Mouse (Mus musculus) liver (tissue): Measurements from ENCODE around the gene Gm17606.
A peak's percentile ranks its signal among the peaks of the same experiment; 100 is the strongest.
"Not testable (repeated sequence)": the region's sequence is repeated elsewhere in the genome, so short reads cannot be mapped to it uniquely, and the experiment has no call there.

Experiments used
- DNase-seq: peaks from one replicate; pipeline ENCODE4 v3.0.0-alpha.2; 2020; ENCODE audit warnings: mixed read lengths

Gm17606 gene

GRCm38 (mm10) chr14:54640946-54641304 lies at the start of gene Gm17606:
Gm17606 (plus strand) TSS chr14:54640952.
- no peak for DNase-seq

- DNase-seq: no peak
Measured at GRCm38 (mm10) chr14:54591056-54591455, 49.7 kb upstream of the Gm17606 start.

DNA sequence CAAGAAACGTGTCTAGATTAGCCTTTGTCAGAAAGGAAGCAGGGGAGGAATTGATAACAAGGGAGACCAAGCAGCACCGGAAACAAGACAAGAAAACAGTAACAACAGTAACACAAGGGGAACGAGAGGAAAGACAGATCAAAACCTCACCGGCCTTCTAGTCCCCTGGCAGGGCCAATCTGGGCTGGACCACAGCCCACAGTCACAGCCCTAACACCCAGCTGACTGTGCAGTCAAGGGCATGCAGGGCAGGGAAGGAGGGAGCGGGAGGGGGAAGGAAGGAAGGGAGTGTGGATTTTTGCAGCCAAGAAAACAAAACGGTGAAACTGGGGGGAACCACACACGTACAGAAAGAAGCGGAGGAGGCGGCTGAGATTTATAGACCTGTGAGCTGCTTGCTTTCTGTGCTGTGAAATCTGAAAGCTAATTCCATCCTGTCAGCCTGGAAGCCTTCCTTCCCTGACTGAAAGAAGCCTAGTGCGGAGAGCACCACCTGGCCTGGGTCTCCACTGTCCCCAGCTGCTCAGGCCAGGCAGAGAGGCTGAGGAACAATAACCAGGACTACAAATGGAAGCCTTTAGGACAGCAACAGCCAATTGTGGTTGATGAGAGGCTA lies 48.3 kb upstream of the Gm17606 start:
- DNase-seq: no peak

DNA sequence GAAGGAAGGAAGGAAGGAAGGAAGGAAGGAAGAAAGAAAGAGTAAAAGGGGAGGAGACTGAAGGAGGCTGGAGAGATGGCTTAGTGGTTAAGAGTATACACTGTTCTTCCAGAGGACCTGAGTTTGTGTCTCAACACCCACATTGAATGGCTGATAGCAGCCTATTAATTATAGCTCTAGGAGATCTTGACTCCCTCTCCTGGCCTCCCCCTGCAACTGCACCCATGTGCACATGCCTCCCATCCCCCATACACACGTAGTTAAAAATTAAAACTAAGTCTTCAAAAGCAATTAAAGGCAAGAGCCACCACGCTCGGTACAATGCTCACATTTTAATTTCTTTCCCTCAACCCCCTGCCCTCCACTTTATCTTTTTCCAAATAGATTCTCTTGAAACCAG lies 46.7 kb upstream of the Gm17606 start:
- peak; percentile 40 for DNase-seq

GRCm38 (mm10) chr14:54594631-54595414 lies 45.9 kb upstream of the Gm17606 start:
- DNase-seq: no peak

DNA sequence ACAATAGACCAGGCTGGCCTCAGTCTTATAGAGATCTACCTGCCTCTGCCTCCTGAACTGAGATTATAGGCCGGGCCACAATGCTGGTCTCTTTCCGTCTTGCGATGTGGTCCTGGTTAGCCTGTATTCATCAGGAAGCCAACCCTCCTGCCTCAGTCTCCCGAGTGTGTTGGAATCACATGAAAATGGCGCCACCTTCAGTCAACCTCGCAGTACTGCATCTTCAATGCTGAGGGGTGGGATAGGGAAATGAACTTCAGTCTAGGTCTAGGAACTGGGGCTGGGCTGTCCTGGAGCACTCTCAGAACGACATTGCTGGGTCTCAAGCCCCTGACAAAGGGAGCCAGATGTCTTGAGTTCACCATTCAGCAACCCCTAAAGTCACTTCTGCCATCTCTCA lies 43.7 kb upstream of the Gm17606 start:
- peak; percentile 25 for DNase-seq

GRCm38 (mm10) chr14:54601601-54602000 lies 39.2 kb upstream of the Gm17606 start:
- DNase-seq: no peak

- DNase-seq: peak; percentile 18
Measured at GRCm38 (mm10) chr14:54602613-54603012, 38.1 kb upstream of the Gm17606 start.

DNA sequence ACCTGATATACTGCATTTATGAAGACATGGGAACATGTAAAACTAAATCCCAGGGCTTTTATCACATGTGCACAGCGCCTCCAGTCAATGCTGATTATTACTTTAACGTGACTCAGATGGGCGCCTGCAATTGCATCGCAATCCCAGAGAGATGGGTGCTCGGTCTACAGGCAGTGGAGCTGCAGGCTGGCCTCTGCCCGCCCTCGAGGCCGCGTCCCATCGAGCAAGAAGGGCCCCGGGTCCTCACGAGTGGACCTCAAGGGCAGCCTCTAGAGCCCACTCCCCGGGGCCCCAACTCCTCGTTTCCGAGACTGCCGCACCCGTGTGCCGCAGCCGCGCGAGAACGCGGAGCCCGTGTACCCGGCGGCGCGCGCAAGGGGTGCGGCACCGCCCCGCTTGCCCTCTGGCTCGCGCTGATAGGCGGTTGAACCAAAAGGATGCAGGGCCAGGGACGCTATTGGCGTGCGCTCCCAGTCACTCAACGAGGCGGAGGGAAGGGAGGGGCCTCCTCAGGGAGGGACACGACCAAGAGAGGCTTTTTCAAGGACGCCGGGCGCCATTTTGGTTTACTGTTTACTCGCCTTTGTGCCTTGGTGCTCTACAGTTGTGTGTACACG lies 37.6 kb upstream of the Gm17606 start:
- peak; percentile 98 for DNase-seq

DNA sequence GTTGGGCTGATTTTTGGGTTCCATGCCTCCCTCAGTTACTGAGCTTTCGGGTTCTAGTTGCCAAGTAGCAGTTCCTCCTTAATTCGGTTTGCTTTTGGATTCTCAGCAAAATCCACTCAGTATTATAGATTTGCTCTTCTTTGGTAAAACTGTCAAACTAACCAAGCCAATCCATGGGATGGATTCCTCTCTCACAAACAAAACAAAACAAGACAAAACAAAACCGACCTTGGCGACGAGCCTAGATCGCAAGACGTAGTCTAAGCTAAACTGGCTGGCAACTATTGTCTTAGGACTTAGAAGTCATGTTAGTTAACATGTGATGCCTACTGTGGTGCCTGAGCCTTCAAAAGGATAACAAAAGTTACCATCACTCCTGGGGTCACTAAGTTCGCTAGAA lies 37.1 kb upstream of the Gm17606 start:
- no peak for DNase-seq

DNA sequence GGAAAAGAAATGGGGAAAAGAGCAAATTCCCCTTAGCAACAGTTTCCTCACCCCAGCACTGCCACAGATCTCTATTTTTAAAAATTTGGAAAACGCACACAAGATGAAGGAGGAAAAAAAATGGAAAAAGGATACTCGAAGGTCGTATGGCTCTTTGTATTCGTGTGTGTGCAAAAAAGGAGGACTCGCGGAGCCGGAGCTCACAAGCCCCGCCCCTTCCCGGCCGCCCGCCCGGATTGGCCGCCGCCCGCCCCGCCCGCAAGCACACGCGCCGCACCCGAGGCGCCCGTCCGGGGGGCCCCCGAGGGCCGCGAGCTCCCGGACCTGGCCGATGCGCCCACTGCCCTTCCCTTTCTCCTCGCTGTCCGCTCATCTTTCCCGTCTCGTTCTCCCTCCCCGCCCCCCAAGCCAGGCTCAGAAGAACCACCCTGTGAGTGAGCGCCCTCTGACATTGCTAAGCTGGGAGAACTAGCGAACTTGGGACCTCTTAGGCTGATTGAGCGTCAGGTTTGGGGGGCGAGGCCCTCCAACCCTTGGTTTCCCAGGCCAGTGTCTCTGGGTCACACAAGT lies 34.9 kb upstream of the Gm17606 start, which contains the start of gene 4931414P19Rik:
TSS of gene 4931414P19Rik (minus strand) at position 242 of the 570 bp plus-strand sequence.
- DNase-seq: peak; percentile 95

- no peak for DNase-seq
Measured at GRCm38 (mm10) chr14:54607226-54607625, 33.5 kb upstream of the Gm17606 start.

- no peak for DNase-seq
Measured at GRCm38 (mm10) chr14:54609245-54609644, 31.5 kb upstream of the Gm17606 start.

DNA sequence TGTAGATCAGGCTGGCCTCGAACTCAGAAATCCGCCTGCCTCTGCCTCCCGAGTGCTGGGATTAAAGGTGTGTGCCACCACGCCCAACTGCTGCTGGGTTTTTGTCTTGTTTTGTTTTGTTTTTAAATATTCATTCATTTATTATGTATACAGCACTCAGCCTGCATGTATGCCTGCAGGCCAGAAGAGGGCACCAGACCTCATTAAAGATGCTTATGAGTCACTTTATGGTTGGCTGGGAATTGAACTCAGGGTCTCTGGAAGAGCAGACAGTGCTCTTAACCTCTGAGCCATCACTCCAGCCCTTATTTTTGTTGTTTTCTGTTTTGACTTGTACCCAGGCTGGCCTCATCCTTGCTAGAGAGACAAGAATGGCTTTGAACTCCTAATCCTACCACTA lies 30.8 kb upstream of the Gm17606 start:
- DNase-seq: peak; percentile 34

- no peak for DNase-seq
Measured at GRCm38 (mm10) chr14:54610648-54611047, 30.1 kb upstream of the Gm17606 start.

DNA sequence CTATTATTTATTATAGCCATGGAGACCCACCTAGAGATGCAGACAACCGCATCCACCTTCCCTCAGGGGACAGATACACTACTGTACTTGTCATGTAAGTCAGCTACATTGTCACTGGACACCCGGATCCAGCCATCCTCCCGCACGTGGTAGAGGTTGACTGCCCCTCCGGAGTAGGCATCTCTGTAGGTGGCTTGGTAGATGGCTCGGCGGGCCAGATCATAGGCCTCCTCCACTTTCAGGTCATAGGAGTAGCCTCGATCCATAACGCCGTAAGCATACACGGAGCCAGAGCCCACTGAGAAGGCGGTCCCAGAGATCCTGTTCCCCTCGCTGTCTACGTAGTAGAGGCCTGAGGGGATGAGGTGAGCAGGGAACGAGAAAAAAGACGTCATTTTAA lies 26.6 kb upstream of the Gm17606 start:
- DNase-seq: not testable (repeated sequence)

DNA sequence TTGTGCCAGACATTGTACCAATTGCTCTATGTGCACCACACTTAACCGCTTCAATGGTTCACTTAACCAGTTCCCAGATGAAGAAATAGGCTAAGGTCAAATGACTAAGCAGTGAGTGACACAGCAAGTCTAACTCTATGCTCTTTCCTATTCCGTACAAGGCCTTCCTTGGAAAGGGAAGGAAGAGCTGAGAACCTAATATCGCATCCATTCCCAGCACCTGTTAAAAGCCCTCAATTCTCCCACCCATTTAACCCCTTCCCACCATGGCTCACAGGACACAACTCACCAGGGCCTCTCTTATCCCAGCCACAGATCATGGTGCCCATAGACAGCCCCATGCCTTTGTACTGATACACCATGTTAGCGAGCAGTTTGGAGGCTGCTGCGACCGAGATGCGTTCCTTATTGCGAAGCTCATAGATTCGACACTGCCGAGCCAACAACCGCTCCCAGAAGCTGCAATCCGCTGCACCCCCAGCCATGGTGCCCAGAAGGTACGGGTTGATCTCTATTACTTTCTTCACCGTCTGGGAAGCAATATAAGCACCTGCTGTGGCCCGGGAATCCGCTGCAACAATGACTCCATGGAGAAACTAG lies 24.4 kb upstream of the Gm17606 start:
- DNase-seq: no peak

DNA sequence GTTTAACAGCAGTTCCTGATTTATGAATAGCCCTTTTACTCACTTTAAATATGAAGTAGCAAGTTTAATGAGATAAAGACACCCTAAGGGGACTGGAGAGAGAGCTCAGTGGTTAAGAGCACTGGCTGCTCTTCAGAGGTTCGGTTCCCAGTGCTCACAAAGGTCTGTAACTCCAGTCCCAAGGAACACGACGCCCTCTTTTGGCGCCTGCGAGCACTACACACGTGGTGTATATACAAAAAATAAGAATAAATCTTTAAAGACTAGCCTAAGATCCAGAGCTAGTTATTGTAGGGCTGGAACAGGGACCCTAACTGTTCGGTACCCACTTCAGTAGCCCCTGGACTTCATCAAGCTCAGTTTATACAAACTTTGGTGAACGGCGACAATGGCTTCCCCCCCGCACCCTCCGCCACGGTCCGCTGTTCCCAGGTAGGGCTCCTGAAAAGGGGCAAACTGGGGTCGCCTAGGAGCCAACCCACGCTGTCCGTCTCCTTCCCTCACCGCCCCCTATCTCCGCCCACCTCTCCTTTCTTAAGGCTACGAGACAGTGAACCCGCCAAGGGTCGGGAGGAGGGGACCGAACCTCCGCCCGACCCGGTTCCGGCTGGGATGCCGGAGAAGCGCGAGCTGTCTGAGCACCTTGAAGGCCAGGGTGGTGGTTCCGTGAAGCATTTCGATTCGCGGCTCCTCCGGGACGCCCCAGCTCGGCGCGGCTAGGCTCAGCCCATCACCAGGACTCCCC lies 23.4 kb upstream of the Gm17606 start:
- DNase-seq: peak; percentile 53

DNA sequence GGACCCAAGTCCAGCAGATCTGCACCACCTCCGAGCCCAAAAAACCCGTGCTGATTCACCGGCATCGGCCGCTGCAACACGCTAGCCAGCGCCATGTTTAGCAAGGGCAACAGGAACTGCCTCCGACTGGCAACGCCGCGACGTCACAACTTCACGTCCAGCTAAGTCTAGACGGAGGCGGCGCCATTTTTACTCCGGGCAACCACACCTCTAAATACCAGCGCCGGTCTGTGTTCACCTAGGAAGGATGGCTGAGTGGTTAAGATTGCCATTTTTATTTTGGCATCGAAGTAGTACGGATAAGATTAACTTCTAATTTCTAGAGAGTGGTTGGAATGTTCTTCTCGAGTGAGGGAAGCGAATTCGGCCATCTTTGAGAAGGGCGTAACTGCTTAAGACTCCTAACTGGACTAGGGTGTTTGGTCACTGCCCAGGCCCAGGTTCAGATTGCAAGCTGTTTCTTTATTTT lies 22.8 kb upstream of the Gm17606 start, which contains the start of gene Psmb5:
TSS of gene Psmb5 (minus strand) at position 126 of the 469 bp plus-strand sequence.
- peak; percentile 91 for DNase-seq

DNA sequence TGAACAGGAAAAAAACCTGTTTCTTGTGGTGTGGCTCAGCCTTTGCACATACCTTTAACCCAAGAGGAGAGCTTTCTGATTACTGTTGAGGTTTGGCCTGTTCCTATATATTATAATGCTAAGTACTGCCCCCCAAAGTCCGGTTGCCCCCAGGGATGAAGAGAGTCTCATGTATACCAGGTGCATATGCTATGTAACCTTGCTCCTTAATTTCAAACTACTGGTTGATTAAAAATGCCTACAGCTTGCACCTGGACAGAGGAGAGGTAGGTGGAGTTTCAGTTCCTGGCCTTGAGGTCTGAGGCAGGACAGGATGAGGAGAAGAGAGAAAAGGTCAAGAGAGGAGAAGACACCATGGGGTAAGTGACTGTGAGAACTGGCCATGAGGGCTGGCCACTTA lies 19.6 kb upstream of the Gm17606 start, which contains the start of gene Psmb11:
TSS of gene Psmb11 (plus strand) at position 301 of the 400 bp plus-strand sequence.
- no peak for DNase-seq

DNA sequence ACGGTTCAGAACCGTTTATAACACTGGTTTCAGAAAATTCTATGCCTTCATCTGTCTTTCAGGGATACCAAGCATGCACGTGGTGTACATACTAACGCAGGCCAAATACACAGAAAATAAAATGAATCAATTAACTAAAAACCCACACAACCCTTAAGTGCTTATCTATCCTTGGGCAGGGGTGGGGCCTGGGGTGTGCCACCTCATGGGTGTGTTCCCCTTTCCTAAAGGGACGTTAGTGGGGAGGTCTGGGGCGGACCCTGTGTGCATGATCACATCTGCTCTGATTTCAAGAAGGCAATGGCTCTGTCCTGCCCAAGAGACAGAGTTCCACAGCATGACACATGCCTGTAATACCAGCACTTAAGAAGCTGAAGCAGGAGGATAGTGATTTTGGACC lies 17.4 kb upstream of the Gm17606 start:
- DNase-seq: peak; percentile 50

GRCm38 (mm10) chr14:54624976-54625375 lies 15.8 kb upstream of the Gm17606 start:
- no peak for DNase-seq
